Mouse (Mus musculus): ENCODE data around the gene Gdpd5. TPM values are rescaled to one million over a fixed set of nuclear protein-coding genes. Genes with fewer than 3 reads are reported as not detected.

Gene Gdpd5
- polyA plus RNA-seq, 1 experiment from 2014 or later, result 45.0 TPM

- Histone ChIP-seq H3K4me1 (ENCODE audit: control insufficient read depth, insufficient read depth, low read length) (no peaks in the 10 kb centered on the region), H3K27ac (ENCODE audit: low read length) (peak overlapping the region; percentile 25; the same call in 1 of the 2 replicates), H3K27me3 (ENCODE audit: control insufficient read depth, insufficient read depth, low read depth, low read length) (no peaks in the 10 kb centered on the region), H3K4me3 (ENCODE audit: low read depth, low read length) (no peak overlapping the region), H3K9ac (ENCODE audit: low read depth, low read length) (no peak overlapping the region), H3K36me3 (ENCODE audit: control insufficient read depth, insufficient read depth, low read length) (0 out of 2 replicates have a peak, but pooled peaks cover 6% of the 10 kb centered on the region), H3K9me3 (replicated peaks; ENCODE audit: control insufficient read depth, low read length, poor library complexity, severe bottlenecking) (no peaks in the 10 kb centered on the region), H3K4me2 (ENCODE audit: low read length) (no peak overlapping the region)
- no peak for ATAC-seq
- 77% methylated on average over 8 of the region's 8 CpGs for WGBS
Measured at GRCm38 (mm10) chr7:99409441-99410222, 28.4 kb downstream of the Gdpd5 start.

- Histone ChIP-seq H3K27ac (ENCODE audit: low read length) (peak overlapping the region; percentile 25; the same call in 1 of the 2 replicates), H3K9ac (ENCODE audit: low read depth, low read length) (no peak overlapping the region), H3K9me3 (replicated peaks; ENCODE audit: control insufficient read depth, low read length, poor library complexity, severe bottlenecking) (no peaks in the 10 kb centered on the region)
Measured at GRCm38 (mm10) chr7:99410315-99410714, 29.1 kb downstream of the Gdpd5 start.

GRCm38 (mm10) chr7:99411047-99411779 lies 30.0 kb downstream of the Gdpd5 start:
- Histone ChIP-seq H3K4me1 (ENCODE audit: control insufficient read depth, insufficient read depth, low read length) (no peaks in the 10 kb centered on the region), H3K9me3 (replicated peaks; ENCODE audit: control insufficient read depth, low read length, poor library complexity, severe bottlenecking) (no peaks in the 10 kb centered on the region), H3K27me3 (ENCODE audit: control insufficient read depth, insufficient read depth, low read depth, low read length) (no peaks in the 10 kb centered on the region), H3K4me2 (ENCODE audit: low read length) (no peak overlapping the region), H3K27ac (ENCODE audit: low read length) (no peak overlapping the region), H3K9ac (ENCODE audit: low read depth, low read length) (no peak overlapping the region), H3K36me3 (ENCODE audit: control insufficient read depth, insufficient read depth, low read length) (0 out of 2 replicates have a peak, but pooled peaks cover 3% of the 10 kb centered on the region), H3K4me3 (ENCODE audit: low read depth, low read length) (no peak overlapping the region)
- 55% methylated on average over 6 of the region's 6 CpGs for WGBS
- ATAC-seq, result no peak

More at GRCm38 (mm10) chr7:99410315-99410714, 29.1 kb downstream of the Gdpd5 start:
- H3K4me1 ChIP-seq (ENCODE audit: control insufficient read depth, insufficient read depth, low read length), result no peaks in the 10 kb centered on the region
- no peak overlapping the region for H3K4me3 ChIP-seq (ENCODE audit: low read depth, low read length)
- H3K4me2 ChIP-seq (ENCODE audit: low read length), result no peak overlapping the region
- no peaks in the 10 kb centered on the region for H3K27me3 ChIP-seq (ENCODE audit: control insufficient read depth, insufficient read depth, low read depth, low read length)
- 0 out of 2 replicates have a peak, but pooled peaks cover 3% of the 10 kb centered on the region for H3K36me3 ChIP-seq (ENCODE audit: control insufficient read depth, insufficient read depth, low read length)
- WGBS, result 85% methylated on average over 9 of the region's 9 CpGs
- ATAC-seq, result no peak

GRCm38 (mm10) chr7:99415045-99415444 lies 33.8 kb downstream of the Gdpd5 start:
- 87% methylated on average over 4 of the region's 4 CpGs for WGBS
- no peak overlapping the region for H3K27ac ChIP-seq (ENCODE audit: low read length)
- H3K9ac ChIP-seq (ENCODE audit: low read depth, low read length), result no peak overlapping the region
- 0 out of 2 replicates have a peak, but pooled peaks cover 7% of the 10 kb centered on the region for H3K36me3 ChIP-seq (ENCODE audit: control insufficient read depth, insufficient read depth, low read length)
- ATAC-seq, result no peak
- H3K4me2 ChIP-seq (ENCODE audit: low read length), result no peak overlapping the region
- no peaks in the 10 kb centered on the region for H3K9me3 ChIP-seq (replicated peaks; ENCODE audit: control insufficient read depth, low read length, poor library complexity, severe bottlenecking)
- H3K4me3 ChIP-seq (ENCODE audit: low read depth, low read length), result no peak overlapping the region
- no peaks in the 10 kb centered on the region for H3K27me3 ChIP-seq (ENCODE audit: control insufficient read depth, insufficient read depth, low read depth, low read length)
- no peaks in the 10 kb centered on the region for H3K4me1 ChIP-seq (ENCODE audit: control insufficient read depth, insufficient read depth, low read length)

GRCm38 (mm10) chr7:99419311-99419710 lies 38.1 kb downstream of the Gdpd5 start:
- H3K27ac ChIP-seq (ENCODE audit: low read length), result no peak overlapping the region
- H3K4me2 ChIP-seq (ENCODE audit: low read length), result no peak overlapping the region
- 0 out of 2 replicates have a peak, but pooled peaks cover 2% of the 10 kb centered on the region for H3K4me1 ChIP-seq (ENCODE audit: control insufficient read depth, insufficient read depth, low read length)
- no peak overlapping the region for H3K4me3 ChIP-seq (ENCODE audit: low read depth, low read length)
- no peaks in the 10 kb centered on the region for H3K9me3 ChIP-seq (replicated peaks; ENCODE audit: control insufficient read depth, low read length, poor library complexity, severe bottlenecking)
- H3K36me3 ChIP-seq (ENCODE audit: control insufficient read depth, insufficient read depth, low read length), result 0 out of 2 replicates have a peak, but pooled peaks cover 7% of the 10 kb centered on the region
- no peak overlapping the region for H3K9ac ChIP-seq (ENCODE audit: low read depth, low read length)
- whole genome bisulfite sequencing, result 81% methylated on average over 3 of the region's 3 CpGs
- H3K27me3 ChIP-seq (ENCODE audit: control insufficient read depth, insufficient read depth, low read depth, low read length), result no peaks in the 10 kb centered on the region
- no peak for ATAC-seq

- 90% methylated on average over 6 of the region's 6 CpGs for WGBS
- Histone ChIP-seq H3K36me3 (ENCODE audit: control insufficient read depth, insufficient read depth, low read length) (0 out of 2 replicates have a peak, but pooled peaks cover 7% of the 10 kb centered on the region), H3K27me3 (ENCODE audit: control insufficient read depth, insufficient read depth, low read depth, low read length) (no peaks in the 10 kb centered on the region), H3K4me3 (ENCODE audit: low read depth, low read length) (no peak overlapping the region), H3K9me3 (replicated peaks; ENCODE audit: control insufficient read depth, low read length, poor library complexity, severe bottlenecking) (no peaks in the 10 kb centered on the region), H3K27ac (ENCODE audit: low read length) (no peak overlapping the region), H3K9ac (ENCODE audit: low read depth, low read length) (no peak overlapping the region), H3K4me1 (ENCODE audit: control insufficient read depth, insufficient read depth, low read length) (peaks cover 6% of the 10 kb centered on the region), H3K4me2 (ENCODE audit: low read length) (no peak overlapping the region)
- no peak for ATAC-seq
Measured at GRCm38 (mm10) chr7:99421006-99421405, 39.8 kb downstream of the Gdpd5 start.

GRCm38 (mm10) chr7:99424538-99425155 lies 43.4 kb downstream of the Gdpd5 start:
- 20% methylated on average over 8 of the region's 8 CpGs for WGBS

GRCm38 (mm10) chr7:99425706-99426105 lies 44.5 kb downstream of the Gdpd5 start:
- Histone ChIP-seq H3K4me1 (ENCODE audit: control insufficient read depth, insufficient read depth, low read length) (peaks cover 15% of the 10 kb centered on the region), H3K27ac (ENCODE audit: low read length) (no peak overlapping the region), H3K27me3 (ENCODE audit: control insufficient read depth, insufficient read depth, low read depth, low read length) (no peaks in the 10 kb centered on the region), H3K36me3 (ENCODE audit: control insufficient read depth, insufficient read depth, low read length) (0 out of 2 replicates have a peak, but pooled peaks cover 3% of the 10 kb centered on the region), H3K9ac (ENCODE audit: low read depth, low read length) (no peak overlapping the region), H3K4me3 (ENCODE audit: low read depth, low read length) (no peak overlapping the region), H3K9me3 (replicated peaks; ENCODE audit: control insufficient read depth, low read length, poor library complexity, severe bottlenecking) (no peaks in the 10 kb centered on the region), H3K4me2 (ENCODE audit: low read length) (no peak overlapping the region)
- WGBS, result 86% methylated on average over 4 of the region's 4 CpGs
- no peak for ATAC-seq

More at GRCm38 (mm10) chr7:99424538-99425155, 43.4 kb downstream of the Gdpd5 start:
- 0 out of 2 replicates have a peak overlapping the region, but pooled peaks have one; percentile 35 for H3K9ac ChIP-seq (ENCODE audit: low read depth, low read length)
- 0 out of 2 replicates have a peak, but pooled peaks cover 3% of the 10 kb centered on the region for H3K36me3 ChIP-seq (ENCODE audit: control insufficient read depth, insufficient read depth, low read length)
- no peaks in the 10 kb centered on the region for H3K27me3 ChIP-seq (ENCODE audit: control insufficient read depth, insufficient read depth, low read depth, low read length)
- no peaks in the 10 kb centered on the region for H3K9me3 ChIP-seq (replicated peaks; ENCODE audit: control insufficient read depth, low read length, poor library complexity, severe bottlenecking)
- no peak overlapping the region for H3K4me2 ChIP-seq (ENCODE audit: low read length)
- peaks cover 12% of the 10 kb centered on the region for H3K4me1 ChIP-seq (ENCODE audit: control insufficient read depth, insufficient read depth, low read length)
- no peak overlapping the region for H3K4me3 ChIP-seq (ENCODE audit: low read depth, low read length)
- peak overlapping the region; percentile 43; the same call in 1 of the 2 replicates for H3K27ac ChIP-seq (ENCODE audit: low read length)
- peak; percentile 32; the same call in 1 of the 2 replicates for ATAC-seq

Measured in midbrain, embryonic 16.5 days (tissue).